In the genomic region with DNA sequence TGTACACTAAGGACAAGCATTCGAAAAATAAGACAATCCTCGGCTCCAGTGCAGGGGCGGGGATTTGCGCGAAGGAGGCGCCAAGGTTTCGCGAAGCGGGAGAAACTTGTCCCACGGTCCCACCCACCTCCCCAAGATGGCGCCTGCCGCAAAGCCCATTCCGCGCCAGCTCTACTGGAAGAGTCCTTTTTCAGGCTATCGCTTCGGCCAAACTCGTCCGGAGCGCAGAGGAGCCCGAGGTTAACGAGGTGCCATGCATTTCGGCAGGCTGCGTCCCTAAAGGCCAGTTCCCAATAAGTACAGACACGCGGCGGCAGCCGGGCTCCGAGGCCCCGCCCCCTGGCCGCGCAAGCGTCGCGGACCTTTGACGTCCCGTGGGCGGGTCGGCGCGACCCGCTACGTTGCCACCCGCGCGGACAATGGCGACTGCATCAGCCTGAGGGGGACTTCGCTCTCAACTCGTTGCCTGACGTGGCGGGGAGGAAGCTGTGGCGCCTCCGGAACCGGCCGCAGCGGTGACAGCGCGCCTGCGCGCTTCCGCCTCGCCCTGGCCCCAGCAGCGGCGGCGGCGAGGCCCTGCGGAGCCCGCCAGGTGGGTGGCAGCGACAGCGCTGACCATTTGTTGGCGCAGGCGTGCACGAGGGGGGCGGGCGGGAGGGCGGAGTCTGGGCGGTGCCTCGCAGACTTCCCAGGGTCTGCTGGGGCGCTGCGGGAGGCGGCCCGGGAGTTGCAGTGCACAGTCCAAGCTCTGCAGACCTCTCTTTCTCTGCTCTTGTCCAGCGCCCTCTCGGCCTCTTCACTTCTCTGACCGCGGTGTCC, we compare ENCODE assay signal across 8 mouse cellular contexts. TPM values are rescaled to one million over a fixed set of nuclear protein-coding genes. Genes with fewer than 3 reads are reported as not detected.
DNase-seq lines count a peak whose midpoint lies in the region; ATAC-seq lines count a peak whose summit lies in the region.

Gene Htatsf1 (plus strand): TSS at position 410 of the 819 bp plus-strand sequence.

- intact Hi-C loops in gastrocnemius, postnatal 14 days (cut with DNase I; ENCODE audit: low total_unique reads), result no loop called here
- intact Hi-C loops in left cerebral cortex, postnatal 14 days (cut with DNase I), result loop anchor here (10.0 kb wide), 1 partner anchor 321 kb away; no protein-coding TSS in a partner anchor

- peak; percentile 88 to 96 for DNase-seq in adrenal gland, adult (ENCODE audit: inconsistent age in 2 of 2, low spot score in 1 of 2)
- peak; percentile 77 for DNase-seq in embryo, embryonic 10.5 days (ENCODE audit: low spot score)
- DNase-seq in gastrocnemius, postnatal 14 days, result peak; percentile 75
- DNase-seq in left cerebral cortex, postnatal 14 days (ENCODE audit: low spot score in 2 of 2), result peak; percentile 71
- peak; percentile 85 for DNase-seq in mesoderm, embryonic 11.5 days (ENCODE audit: low read depth, low spot score)
- DNase-seq in right cerebral cortex, postnatal 36 days (ENCODE audit: low spot score in 2 of 2), result peak; percentile 53 to 55
- peak; percentile 87 for DNase-seq in yolk sac, embryonic 10.5 days (ENCODE audit: low spot score)

- ATAC-seq in inflammation-experienced regulatory T-cells, adult 6 months, result peak; percentile 83

RNA-seq across cellular contexts. Expression of gene Htatsf1, which starts in this region (rescaled TPM):
- 10 to 100 TPM; 57.7 to 57.9 TPM for total RNA-seq in gastrocnemius, postnatal 14 days (2021)
- 10 to 100 TPM; 27.5 to 29.4 (median 28.9) TPM for polyA plus RNA-seq in inflammation-experienced regulatory T-cells, adult 6 months (2017; shearing (Covaris generic))
- 10 to 100 TPM; 52.1 to 53.1 TPM for total RNA-seq in left cerebral cortex, postnatal 14 days (2021)

Comparison
In these comparisons a context has a peak if more than half of its experiments do, and no peak if none do; other contexts are left out.
1. Peak in every context shown above with its lines: DNase-seq and ATAC-seq.